Mouse (Mus musculus) spleen, adult 2 months (tissue): ENCODE results near the gene Rbm18.
"Not testable (repeated sequence)": the region's sequence is repeated elsewhere in the genome, so short reads cannot be mapped to it uniquely, and the experiment has no call there.

Source experiments
- CTCF ChIP-seq: fragments of 200-500 bp; IDR thresholded peaks from 2 replicates; pipeline ENCODE4 v1.5.1; 2011; ENCODE audit warnings: mild to moderate bottlenecking, inconsistent platforms; ENCODE audit not compliant: insufficient read depth, insufficient read length, insufficient replicate concordance; ENCODE audit errors: extremely low read depth
- POLR2A ChIP-seq: fragments of 200-500 bp; IDR thresholded peaks from 2 replicates; pipeline ENCODE4 v1.6.1; 2011; ENCODE audit warnings: low read depth, low read length, inconsistent platforms

DNA sequence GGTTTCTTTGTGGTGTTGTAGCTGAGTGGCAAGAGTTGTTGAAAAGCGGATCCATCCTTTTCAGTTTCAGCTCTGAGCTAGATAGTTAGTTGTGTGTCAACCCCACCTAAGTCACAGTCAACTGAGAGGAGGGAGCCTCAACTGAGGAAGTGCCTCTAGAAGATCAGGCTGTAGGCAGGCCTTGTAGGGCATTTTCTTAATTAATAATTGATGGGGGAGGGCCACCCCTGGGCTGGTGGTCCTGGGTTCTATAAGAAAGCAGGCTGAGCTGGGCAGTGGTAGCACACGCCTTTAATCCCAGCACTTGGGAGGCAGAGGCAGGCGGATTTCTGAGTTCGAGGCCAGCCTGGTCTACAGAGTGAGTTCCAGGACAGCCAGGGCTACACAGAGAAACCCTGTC lies 15.8 kb upstream of the Rbm18 start:
- TF ChIP-seq CTCF, POLR2A: not testable (repeated sequence)
